Mouse (Mus musculus) ES-Bruce4 (cell line): ENCODE data around the gene Golgb1. TPM values are rescaled to one million over a fixed set of nuclear protein-coding genes. Genes with fewer than 3 reads are reported as not detected.

Source experiments
- H3K27ac ChIP-seq: 2 replicates; pipeline ENCODE4 v1.5.1; 2012; ENCODE audit warnings: low read length, inconsistent platforms; ENCODE audit not compliant: insufficient read depth
- H3K27me3 ChIP-seq: 2 replicates; pipeline ENCODE4 v1.6.1; 2012; ENCODE audit warnings: mild to moderate bottlenecking, low read length, inconsistent platforms; ENCODE audit not compliant: control insufficient read depth, poor library complexity, insufficient read depth, severe bottlenecking
- H3K36me3 ChIP-seq: 2 replicates; pipeline ENCODE4 v1.6.1; 2012; ENCODE audit warnings: inconsistent platforms, mild to moderate bottlenecking, low read length, moderate library complexity; ENCODE audit not compliant: control insufficient read depth, poor library complexity, insufficient read depth, severe bottlenecking
- H3K4me1 ChIP-seq: one replicate; pipeline ENCODE4 v1.8.1; 2011; ENCODE audit warnings: low read length; ENCODE audit not compliant: control insufficient read depth, insufficient read depth
- H3K4me3 ChIP-seq: 2 replicates; pipeline ENCODE4 v1.5.1; 2011; ENCODE audit warnings: low read depth, mild to moderate bottlenecking, low read length
- H3K9ac ChIP-seq: 2 replicates; pipeline ENCODE4 v1.6.1; 2012; ENCODE audit warnings: low read depth, mild to moderate bottlenecking, inconsistent platforms; ENCODE audit not compliant: poor library complexity, severe bottlenecking
- H3K9me3 ChIP-seq: replicated peaks from 2 replicates; pipeline ENCODE4 v1.6.1; 2012; ENCODE audit warnings: mild to moderate bottlenecking, low read length, inconsistent platforms; ENCODE audit not compliant: control insufficient read depth, poor library complexity, insufficient read depth, severe bottlenecking
- CTCF ChIP-seq: IDR thresholded peaks from one replicate; pipeline ENCODE4 v1.8.1; 2011; ENCODE audit warnings: low read depth, low read length
- EP300 ChIP-seq: IDR thresholded peaks from 2 replicates; pipeline ENCODE4 v1.6.1; 2011; ENCODE audit warnings: low read depth, low read length; ENCODE audit not compliant: insufficient read depth
- POLR2A ChIP-seq: IDR thresholded peaks from one replicate; pipeline ENCODE4 v1.8.1; 2011; ENCODE audit warnings: low read length; ENCODE audit not compliant: insufficient read depth
- polyA plus RNA-seq: library from polyadenylated mRNA; stranded (reverse); fragments of >200 nt; gene quantifications from 2 replicates; pipeline ENCODE4 v1.2.4, GENCODE M21; 2011; ENCODE audit warnings: low read depth; ENCODE audit not compliant: missing spikeins, insufficient read depth, insufficient read length

Gene Golgb1
- polyA plus RNA-seq, 1 experiment: 67.5 TPM

GRCm38 (mm10) chr16:36955106-36955505 is 80.2 kb downstream of the Golgb1 start:
- no peak for TF ChIP-seq CTCF
- no peak for TF ChIP-seq POLR2A
- no peak for TF ChIP-seq EP300

GRCm38 (mm10) chr16:36963415-36963814 is 88.5 kb downstream of the Golgb1 start:
- Histone ChIP-seq H3K36me3 (no peaks in the 10 kb centered on the region), H3K27ac (no peak overlapping the region), H3K9me3 (no peaks in the 10 kb centered on the region), H3K9ac (no peak overlapping the region), H3K4me1 (no peaks in the 10 kb centered on the region), H3K4me3 (no peak overlapping the region), H3K27me3 (no peaks in the 10 kb centered on the region)
- no peak for TF ChIP-seq POLR2A
- TF ChIP-seq EP300: no peak
- no peak for TF ChIP-seq CTCF

More at GRCm38 (mm10) chr16:36955106-36955505, 80.2 kb downstream of the Golgb1 start:
- no peaks in the 10 kb centered on the region for H3K9me3 ChIP-seq
- no peaks in the 10 kb centered on the region for H3K36me3 ChIP-seq
- no peak overlapping the region for H3K9ac ChIP-seq
- H3K27me3 ChIP-seq: no peaks in the 10 kb centered on the region
- H3K27ac ChIP-seq: no peak overlapping the region
- no peaks in the 10 kb centered on the region for H3K4me1 ChIP-seq
- no peak overlapping the region for H3K4me3 ChIP-seq

DNA sequence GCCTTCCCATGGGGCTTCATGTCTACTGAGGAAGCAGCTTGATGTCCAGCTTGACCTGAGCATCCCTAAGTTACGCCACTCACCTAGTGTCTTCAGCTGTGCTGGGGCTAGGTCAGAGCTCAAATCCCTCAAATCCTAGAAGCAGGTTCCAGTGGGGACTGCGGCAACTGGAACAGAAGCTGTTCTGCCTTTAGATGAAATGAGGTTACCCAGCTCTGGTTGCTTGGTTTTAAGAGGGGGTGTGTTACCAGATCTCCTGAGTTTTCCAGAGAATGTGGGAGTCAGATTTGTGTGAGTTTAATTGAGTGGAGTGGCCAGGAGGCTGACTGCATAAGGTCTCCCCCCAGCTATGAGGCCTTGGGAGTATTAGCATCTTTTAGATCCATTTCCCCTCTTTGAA is 104.2 kb downstream of the Golgb1 start:
- no peak for TF ChIP-seq CTCF
- no peak for TF ChIP-seq EP300
- no peak for TF ChIP-seq POLR2A
- no peaks in the 10 kb centered on the region for H3K36me3 ChIP-seq
- H3K9me3 ChIP-seq: no peaks in the 10 kb centered on the region
- no peak overlapping the region for H3K4me3 ChIP-seq
- H3K27ac ChIP-seq: no peak overlapping the region
- H3K9ac ChIP-seq: no peak overlapping the region
- H3K27me3 ChIP-seq: no peaks in the 10 kb centered on the region
- no peaks in the 10 kb centered on the region for H3K4me1 ChIP-seq

Other genes with a start within 250 kb of the Golgb1 start
- gene Cd86, start 209.1 kb upstream of the Golgb1 start, polyA plus RNA-seq: not detected in 2 replicates
- 13.9 and 17.0 TPM in 2 replicates for gene Ildr1, start 181.2 kb upstream of the Golgb1 start, polyA plus RNA-seq
- gene Slc15a2, start 90.2 kb upstream of the Golgb1 start, polyA plus RNA-seq: 29.0 and 30.8 TPM in 2 replicates
- gene Iqcb1, start 46.8 kb upstream of the Golgb1 start, polyA plus RNA-seq: 63.9 and 64.9 TPM in 2 replicates
- gene Eaf2, start 137 bp upstream of the Golgb1 start, polyA plus RNA-seq: 2.4 and 2.9 TPM in 2 replicates
- gene Hcls1, start 59.8 kb downstream of the Golgb1 start, polyA plus RNA-seq: not detected in 2 replicates
- gene Fbxo40, start 115.3 kb downstream of the Golgb1 start, polyA plus RNA-seq: not detected in 2 replicates
- 13.6 and 15.7 TPM in 2 replicates for gene Polq, start 136.6 kb downstream of the Golgb1 start, polyA plus RNA-seq